Mouse (Mus musculus): ENCODE data around the gene Bhlha9.

- TF ChIP-seq CTCF (conservative IDR thresholded peaks at IDR 0.05; ENCODE audit: low read length) = no peak
- TF ChIP-seq POU5F1 (IDR thresholded peaks at IDR 0.05; ENCODE audit: borderline replicate concordance, low read length) = no peak
Measured at GRCm38 (mm10) chr11:76624881-76625280, 47.4 kb upstream of the Bhlha9 start.

Measured in E14TG2a.4 (cell line).